Mouse (Mus musculus): Measurements from ENCODE around the gene Bcam.

The Bcam gene

GRCm38 (mm10) chr7:19718297-19718952, 52.4 kb downstream of the Bcam start:
- no peak for DNase-seq

DNA sequence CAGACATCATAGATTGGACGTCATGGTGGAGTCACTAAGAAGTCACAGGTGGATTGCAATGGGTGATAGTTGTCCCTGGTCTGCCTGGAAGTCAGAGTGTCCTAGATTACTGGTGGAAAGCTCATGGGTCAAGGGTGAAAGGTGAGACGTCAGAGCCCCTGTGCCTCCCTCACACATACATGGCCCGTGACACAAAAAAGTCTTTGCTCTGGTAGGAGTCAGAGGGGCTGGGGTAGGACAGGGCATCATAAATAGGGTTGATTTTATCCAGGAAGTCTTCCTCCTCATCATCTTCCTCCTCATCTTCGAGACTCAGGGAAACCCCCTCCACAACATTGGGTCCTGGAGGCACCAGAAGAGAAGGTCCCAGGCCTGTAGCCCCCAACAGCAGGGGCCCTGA, 53.5 kb downstream of the Bcam start:
- DNase-seq = no peak

DNA sequence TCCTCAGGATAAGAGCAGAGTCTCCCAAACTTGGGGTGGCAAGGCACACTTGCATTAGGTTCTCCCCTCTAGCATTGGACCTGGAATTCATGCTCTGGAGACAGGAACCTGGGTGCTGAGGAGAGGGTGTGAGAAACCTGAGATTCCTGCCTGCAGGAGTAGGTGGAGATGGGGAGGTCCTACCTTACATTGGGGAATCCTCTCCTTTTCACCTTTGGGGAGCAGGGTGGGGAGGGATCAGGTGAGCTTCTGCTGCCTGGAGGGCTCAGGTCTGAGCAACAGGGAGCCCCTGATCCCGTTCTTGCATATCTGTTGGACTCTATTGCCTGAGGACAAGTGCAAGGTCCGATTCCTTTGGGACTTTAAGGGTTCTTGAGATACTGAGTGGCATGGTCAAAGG, 54.0 kb downstream of the Bcam start:
- no peak for DNase-seq

GRCm38 (mm10) chr7:19716055-19716682, 54.6 kb downstream of the Bcam start:
- DNase-seq = no peak

- peak; percentile 98 for DNase-seq
Observed at GRCm38 (mm10) chr7:19715239-19716054, 55.4 kb downstream of the Bcam start, which contains the start of gene Tomm40. Tomm40 (minus strand) TSS chr7:19715438.

DNA sequence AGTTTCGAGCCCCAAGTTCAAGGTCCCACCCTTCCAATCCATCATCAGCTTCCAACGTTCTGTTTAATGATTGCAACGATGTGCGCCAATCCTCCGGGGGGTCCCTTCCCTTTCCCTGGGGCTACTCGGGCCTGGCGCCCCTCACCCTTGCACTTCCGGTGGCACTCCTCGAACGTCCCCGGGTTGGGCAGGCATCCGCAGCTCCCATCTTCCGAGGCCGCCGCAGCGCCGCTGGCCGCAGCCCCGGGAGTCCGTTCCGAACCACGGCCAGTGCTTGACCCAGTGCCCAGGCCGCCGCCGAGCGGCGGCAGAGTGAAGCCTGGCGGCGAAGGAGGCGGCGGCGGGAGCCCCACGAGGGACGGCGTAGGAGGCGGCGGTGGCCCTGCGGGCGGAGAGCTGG, 56.0 kb downstream of the Bcam start:
- no peak for DNase-seq

GRCm38 (mm10) chr7:19713598-19713997, 57.2 kb downstream of the Bcam start:
- DNase-seq = no peak

GRCm38 (mm10) chr7:19713196-19713595, 57.6 kb downstream of the Bcam start:
- peak; percentile 47 for DNase-seq

DNA sequence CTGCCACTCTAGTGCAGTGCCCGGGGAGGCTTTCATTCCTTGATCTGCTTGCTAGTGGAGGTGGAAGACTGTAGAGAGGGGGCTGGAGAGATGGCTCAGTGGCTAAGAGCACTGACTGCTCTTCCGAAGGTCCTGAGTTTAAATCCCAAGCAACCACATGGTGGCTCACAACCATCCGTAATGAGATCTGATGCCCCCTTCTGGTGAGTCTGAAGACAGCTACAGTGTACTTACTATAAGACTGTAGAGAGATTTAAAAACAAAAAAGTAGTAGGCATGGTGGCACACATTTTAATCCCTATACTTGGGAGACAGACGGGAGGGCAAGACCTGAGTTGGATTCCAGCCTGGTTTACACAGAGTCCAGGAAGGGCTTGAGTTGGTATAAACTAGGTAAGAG, 58.4 kb downstream of the Bcam start:
- DNase-seq = no peak

- DNase-seq = no peak
Observed at GRCm38 (mm10) chr7:19710650-19711049, 60.2 kb downstream of the Bcam start.

Measured in thymus, postnatal 4 days (tissue).